Mouse (Mus musculus) layer of hippocampus, adult 8-10 months (tissue): Measurements from ENCODE around the gene Klhl12. TPM values are rescaled to one million over a fixed set of nuclear protein-coding genes. Genes with fewer than 3 reads are reported as not detected.
"Not testable (repeated sequence)": the region's sequence is repeated elsewhere in the genome, so short reads cannot be mapped to it uniquely, and the experiment has no call there.

Experiments
- DNase-seq, 2 experiments: peaks; one replicate each; pipeline ENCODE4 v3.0.0; 2022; ENCODE audit warnings: low spot score in 2 of 2
- total RNA-seq, 4 experiments: library from RNA; stranded (reverse); gene quantifications; 2 replicates each; pipeline ENCODE4 v1.2.4; 2022

Klhl12 gene
- total RNA-seq, 4 experiments from 2014 or later = 37.8 to 46.1 (median 41.6) TPM

- DNase-seq = not testable (repeated sequence)
Observed at GRCm38 (mm10) chr1:134448537-134448936, 6.8 kb upstream of the Klhl12 start.

- no peak for DNase-seq
Observed at GRCm38 (mm10) chr1:134450201-134450600, 5.1 kb upstream of the Klhl12 start.

DNA sequence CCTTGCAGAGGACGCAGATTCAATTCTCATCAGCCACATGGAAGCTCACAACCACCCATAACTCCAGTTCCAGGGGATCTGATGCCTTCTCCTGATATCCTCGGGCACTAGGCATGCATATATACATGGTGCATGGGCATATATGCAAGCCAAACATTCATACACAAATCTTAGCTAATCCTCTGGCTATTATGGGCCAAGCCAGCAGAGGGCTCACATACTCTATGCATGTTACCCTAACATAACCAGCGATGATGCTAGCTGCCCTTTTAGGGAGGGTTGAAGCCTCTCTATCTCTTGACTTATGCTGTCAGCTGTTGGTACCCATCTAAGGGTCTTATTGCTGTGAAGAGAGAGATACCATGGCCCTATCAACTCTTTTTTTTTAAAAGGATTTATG, 4.3 kb upstream of the Klhl12 start:
- peak in 1 of 2 experiments; percentile 29 for DNase-seq

DNA sequence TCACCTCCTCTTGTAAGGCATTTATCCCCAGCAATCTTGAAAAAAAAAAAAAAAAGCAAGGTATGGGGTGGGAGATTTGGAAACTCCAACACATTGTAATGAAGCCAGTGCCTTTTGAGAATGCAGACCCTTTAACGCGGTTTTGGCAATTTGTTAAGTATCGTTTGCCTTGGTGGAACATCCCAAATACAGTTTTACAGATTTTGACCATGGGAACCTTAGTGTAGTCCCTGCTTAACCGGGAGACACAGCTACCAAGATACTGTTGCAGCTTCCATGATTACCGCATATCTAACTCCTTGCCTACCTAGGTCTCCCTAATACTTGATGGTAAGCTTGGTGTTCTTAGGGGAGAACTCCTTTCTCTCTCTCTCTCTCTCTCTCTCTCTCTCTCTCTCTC, 729 bp downstream of the Klhl12 start:
- DNase-seq = no peak

DNA sequence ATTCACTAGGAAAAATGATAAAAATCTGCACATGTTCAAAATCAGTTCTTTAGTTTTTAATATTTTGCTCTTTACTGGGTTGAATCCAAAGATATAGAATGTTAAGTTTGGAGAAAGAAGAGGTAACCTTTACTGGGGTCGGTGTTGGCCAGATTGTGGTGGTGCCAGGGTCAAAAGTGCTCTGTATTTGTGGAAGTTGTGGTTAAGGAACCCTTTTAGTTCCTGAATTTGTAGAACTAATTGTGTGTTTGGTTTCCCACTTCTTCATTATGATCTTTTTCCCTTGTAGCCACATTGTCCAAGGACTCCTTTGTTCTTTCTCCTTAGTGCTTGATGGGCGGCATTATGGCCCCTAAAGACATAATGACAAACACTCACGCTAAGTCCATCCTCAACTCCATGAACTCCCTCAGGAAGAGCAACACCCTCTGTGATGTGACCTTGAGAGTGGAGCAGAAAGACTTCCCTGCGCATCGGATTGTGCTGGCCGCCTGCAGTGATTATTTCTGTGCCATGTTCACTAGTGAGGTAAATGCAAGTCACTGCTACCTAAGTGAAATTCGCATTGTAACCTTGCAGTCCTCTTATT, 2.9 kb downstream of the Klhl12 start:
- DNase-seq = no peak

DNA sequence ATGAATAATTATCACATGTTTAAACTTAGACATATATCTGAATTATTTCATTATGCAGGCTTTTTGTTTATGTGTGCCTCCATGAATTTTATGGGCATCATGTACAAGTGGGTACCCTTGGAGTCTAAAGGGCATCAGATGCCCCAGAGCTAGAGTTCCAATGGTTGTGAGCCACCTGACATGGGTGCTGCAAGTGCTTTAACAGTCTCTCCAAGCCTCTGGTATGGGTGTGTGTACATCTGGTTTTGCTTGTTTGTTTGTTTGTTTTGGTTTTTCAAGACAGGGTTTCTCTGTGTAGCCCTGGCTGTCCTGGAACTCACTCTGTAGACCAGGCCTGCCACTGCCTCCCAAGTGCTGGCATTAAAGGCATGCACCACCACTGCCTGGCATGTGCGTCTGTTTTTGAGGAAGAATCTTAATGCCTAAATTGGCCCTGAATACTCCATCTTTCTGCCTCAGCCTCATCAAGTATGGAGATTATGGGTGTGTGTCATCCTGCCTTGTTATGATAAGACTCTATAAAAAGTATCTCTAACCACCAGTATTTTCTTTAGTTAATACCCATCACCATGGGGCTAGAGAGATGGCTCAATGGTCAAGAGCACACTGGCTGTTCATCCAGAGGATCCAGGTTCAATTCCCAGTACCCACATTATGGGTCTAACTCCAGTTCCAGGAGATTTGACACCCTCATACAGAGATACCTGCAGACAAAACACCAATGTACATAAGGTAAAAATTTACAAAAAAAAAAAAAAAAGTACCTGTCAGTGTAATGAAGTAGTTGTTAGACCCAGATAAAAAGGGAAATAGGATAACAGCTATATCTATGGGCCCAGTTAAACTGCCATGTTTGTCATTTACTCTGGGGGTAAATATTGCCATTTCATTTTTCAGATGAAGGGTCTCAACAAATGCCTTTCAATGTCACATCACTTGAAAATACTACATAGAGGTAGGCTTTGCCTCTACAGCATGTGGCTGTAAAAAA, 5.3 kb downstream of the Klhl12 start:
- DNase-seq = no peak

DNA sequence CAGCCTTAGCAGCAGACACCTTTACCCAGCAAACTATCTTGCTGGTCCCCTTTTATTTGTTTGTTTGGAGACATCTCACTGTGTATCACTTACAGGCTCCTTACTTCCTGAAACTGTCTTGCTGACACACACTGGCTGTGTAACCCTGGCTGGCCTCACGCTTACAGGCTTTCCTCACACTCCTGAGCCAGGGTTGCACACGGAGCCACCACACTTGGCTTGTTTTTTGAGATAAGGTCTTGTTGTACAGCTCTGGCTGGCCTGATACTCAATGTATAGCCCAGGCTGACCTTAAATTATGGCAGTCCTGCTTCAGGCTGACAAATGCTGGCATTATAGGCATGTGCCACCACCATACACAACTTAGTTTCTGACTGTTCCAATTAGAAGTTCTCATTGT, 29.3 kb downstream of the Klhl12 start:
- no peak for DNase-seq

GRCm38 (mm10) chr1:134490903-134491801, 35.8 kb downstream of the Klhl12 start:
- no peak for DNase-seq

GRCm38 (mm10) chr1:134492276-134492675, 36.9 kb downstream of the Klhl12 start:
- no peak for DNase-seq

DNA sequence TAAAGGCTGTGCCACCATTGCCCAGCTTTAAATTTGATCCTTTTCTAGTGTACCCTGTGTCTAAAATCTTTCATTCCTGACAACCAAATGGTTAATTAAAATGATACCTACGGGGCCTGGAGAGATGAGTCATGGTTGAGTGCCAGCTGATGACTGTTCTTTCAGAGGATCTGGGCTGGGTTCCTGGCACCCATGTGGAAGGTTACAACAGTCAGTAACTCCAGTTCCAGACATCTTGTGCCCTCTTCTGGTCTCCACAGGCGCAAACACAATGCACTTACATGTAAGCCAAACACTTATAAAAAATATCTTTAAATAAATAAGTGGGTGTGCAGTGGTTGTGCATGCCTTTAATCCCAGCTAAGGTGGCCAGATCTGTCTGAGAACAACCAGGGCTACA, 38.2 kb downstream of the Klhl12 start:
- no peak for DNase-seq

GRCm38 (mm10) chr1:134493956-134494355, 38.6 kb downstream of the Klhl12 start:
- no peak for DNase-seq

DNA sequence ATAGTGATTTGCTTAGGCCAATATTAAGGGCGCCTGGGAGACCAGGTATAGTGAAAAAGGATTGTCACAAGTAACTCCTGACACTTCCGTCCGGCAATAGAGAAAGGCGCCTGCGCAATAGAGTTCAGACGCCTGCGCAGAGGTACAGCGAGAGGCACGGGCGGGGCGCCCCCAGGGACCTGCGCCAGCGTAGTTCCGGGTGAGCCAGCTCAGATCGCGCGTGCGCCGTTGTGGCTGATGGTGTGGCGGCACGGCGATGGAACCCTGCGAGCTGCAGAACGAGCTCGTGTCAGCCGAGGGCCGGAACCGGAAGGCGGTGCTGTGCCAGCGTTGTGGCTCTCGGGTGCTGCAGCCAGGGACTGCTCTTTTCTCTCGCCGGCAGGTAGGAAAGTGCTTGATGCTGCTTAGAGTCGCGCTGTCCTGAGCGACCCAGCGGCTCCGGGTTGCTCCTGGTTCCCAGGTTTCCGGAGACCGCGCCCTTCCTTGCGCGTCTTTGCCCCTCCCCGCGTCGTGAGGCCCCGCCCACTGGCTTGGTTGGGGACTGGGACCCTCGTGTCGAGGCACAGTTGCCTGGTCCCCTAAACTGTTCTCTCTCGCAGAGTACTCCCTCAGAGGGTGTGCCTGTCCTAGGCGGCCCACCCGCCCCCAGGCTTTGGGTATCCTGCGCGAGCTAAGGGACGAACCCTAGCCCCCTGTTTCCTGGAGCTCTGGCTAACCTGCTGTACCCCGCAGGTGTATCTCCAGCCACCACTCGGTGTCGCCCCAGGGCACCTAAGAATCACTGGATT, 39.3 kb downstream of the Klhl12 start, which contains the start of gene Rabif:
Gene Rabif (plus strand): TSS at position 221 of the 788 bp plus-strand sequence.
- DNase-seq = peak; percentile 96 to 99

- DNase-seq = no peak
Observed at GRCm38 (mm10) chr1:134495216-134495539, 39.8 kb downstream of the Klhl12 start.

GRCm38 (mm10) chr1:134495991-134496390, 40.7 kb downstream of the Klhl12 start:
- no peak for DNase-seq

DNA sequence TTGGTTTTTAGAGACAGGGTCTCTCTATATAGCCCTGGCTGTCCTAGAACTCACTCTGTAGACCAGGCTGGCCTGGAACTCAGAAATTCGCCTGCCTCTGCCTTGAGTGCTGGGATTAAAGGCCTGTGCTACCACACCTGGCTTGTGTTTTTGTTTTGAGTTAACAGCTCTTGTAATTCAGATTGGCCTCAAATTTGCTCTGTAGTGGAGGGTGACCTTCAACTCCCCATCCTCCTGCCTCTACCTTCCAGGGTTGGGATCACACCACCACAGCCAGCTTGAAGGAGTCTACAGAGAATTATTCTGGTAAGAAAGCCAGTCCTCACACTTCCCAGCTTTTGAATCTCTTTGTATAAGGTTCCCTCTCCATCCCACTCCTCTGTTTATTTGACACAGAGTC, 45.6 kb downstream of the Klhl12 start:
- no peak for DNase-seq

- no peak for DNase-seq
Observed at GRCm38 (mm10) chr1:134506201-134506600, 50.9 kb downstream of the Klhl12 start.

GRCm38 (mm10) chr1:134510018-134510417, 54.7 kb downstream of the Klhl12 start:
- no peak for DNase-seq

DNA sequence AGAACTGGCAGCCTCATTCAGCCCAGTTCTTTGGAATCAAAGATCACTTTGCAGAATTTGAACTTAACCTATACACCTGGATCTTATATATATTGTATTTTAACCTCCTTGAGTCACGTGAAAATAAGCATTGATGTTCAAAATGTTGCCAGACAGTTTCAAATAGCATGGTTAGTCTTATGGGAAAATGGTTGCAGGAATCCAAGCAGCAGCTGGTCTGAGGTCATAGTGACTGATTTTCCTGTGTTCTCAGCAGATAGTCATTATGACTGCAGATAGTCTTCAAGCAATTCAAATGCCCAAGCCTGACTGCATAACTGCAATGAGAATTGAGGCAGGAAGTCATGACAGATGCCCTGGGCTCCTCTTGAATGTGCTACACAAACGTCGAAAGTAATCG, 56.9 kb downstream of the Klhl12 start:
- DNase-seq = no peak

GRCm38 (mm10) chr1:134512584-134512983, 57.3 kb downstream of the Klhl12 start:
- DNase-seq = no peak

GRCm38 (mm10) chr1:134513312-134513860, 58.1 kb downstream of the Klhl12 start:
- no peak for DNase-seq
